Mouse (Mus musculus) liver, embryonic 16.5 days (tissue): Measurements from ENCODE around the gene Xrra1. TPM values are rescaled to one million over a fixed set of nuclear protein-coding genes. Genes with fewer than 3 reads are reported as not detected.

Source experiments
- ATAC-seq: fragments of 200-750 bp; cut with Nextera tagmentation; 2 replicates; pipeline ENCODE4 v1.8.0; 2017; ENCODE audit warnings: low read depth, mild to moderate bottlenecking, moderate number of reproducible peaks, moderate library complexity
- H3K27ac ChIP-seq: fragments of 300-500 bp; sonication (generic); 2 replicates; pipeline ENCODE4 v1.5.1; 2014; ENCODE audit warnings: mild to moderate bottlenecking, low read length
- H3K27me3 ChIP-seq: fragments of 300-500 bp; sonication (generic); 2 replicates; pipeline ENCODE4 v1.6.1; 2014; ENCODE audit warnings: low read depth, low read length, mixed read lengths; ENCODE audit not compliant: control insufficient read depth, insufficient read depth
- H3K36me3 ChIP-seq: fragments of 300-500 bp; sonication (generic); 2 replicates; pipeline ENCODE4 v1.6.1; 2014; ENCODE audit warnings: mild to moderate bottlenecking; ENCODE audit not compliant: control insufficient read depth, insufficient read depth
- H3K4me1 ChIP-seq: fragments of 300-500 bp; sonication (generic); 2 replicates; pipeline ENCODE4 v1.6.1; 2014; ENCODE audit warnings: low read depth, low read length, mixed read lengths; ENCODE audit not compliant: control insufficient read depth
- H3K4me2 ChIP-seq: fragments of 300-500 bp; sonication (generic); 2 replicates; pipeline ENCODE4 v1.6.1; 2014; ENCODE audit warnings: low read depth, low read length, mixed read lengths
- H3K4me3 ChIP-seq: fragments of 300-500 bp; sonication (generic); 2 replicates; pipeline ENCODE4 v1.5.1; 2014; ENCODE audit warnings: low read depth, mild to moderate bottlenecking, low read length
- H3K9ac ChIP-seq: fragments of 300-500 bp; sonication (generic); 2 replicates; pipeline ENCODE4 v1.6.1; 2014; ENCODE audit warnings: low read depth, low read length
- H3K9me3 ChIP-seq: fragments of 300-500 bp; sonication (generic); replicated peaks from 2 replicates; pipeline ENCODE4 v1.6.1; 2016; ENCODE audit warnings: low read length; ENCODE audit not compliant: control insufficient read depth
- WGBS: fragments of 180-500 bp; shearing (Covaris S2); extraction: QIAGEN DNeasy Blood & Tissue Kit; methylation state at CpG from one replicate; pipeline ENCODE4 v1.1.7; 2014; ENCODE audit not compliant: insufficient replicate concordance; 5-methylcytosine and 5-hydroxymethylcytosine counted together
- polyA plus RNA-seq: library from polyadenylated mRNA; unstranded; fragments of >200 nt; fragmentation: Nextera tagmentation; extraction: Ambion mirVana; gene quantifications from 2 replicates; pipeline ENCODE4 v1.2.1, GENCODE M21; 2015

Xrra1 gene
- polyA plus RNA-seq, 1 experiment from 2014 or later, result not detected

DNA sequence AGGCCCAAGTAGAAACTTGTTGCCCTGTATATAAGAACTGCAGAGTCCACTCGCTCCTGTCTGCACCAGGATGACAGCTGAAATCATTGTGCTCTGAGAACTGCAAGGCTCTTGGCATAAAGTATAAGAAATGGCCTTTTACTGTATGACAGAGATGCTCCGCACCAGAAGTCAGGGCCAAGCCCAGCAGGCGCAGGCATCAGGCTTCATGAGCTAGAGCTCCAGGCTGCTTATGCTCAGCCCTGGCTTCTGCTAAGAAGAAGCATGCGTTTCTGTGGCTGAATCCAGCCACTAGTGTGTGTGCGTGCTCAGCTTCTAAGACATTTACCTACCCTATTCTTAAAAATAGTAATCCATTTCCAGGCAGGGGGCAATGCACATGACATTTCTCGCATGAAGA, 35.6 kb downstream of the Xrra1 start:
- ATAC-seq, result no peak
- 73% methylated on average over 6 of the region's 6 CpGs for WGBS
- H3K4me2 ChIP-seq, result no peak overlapping the region
- no peaks in the 10 kb centered on the region for H3K9me3 ChIP-seq
- no peaks in the 10 kb centered on the region for H3K27me3 ChIP-seq
- no peaks in the 10 kb centered on the region for H3K36me3 ChIP-seq
- H3K4me1 ChIP-seq, result no peaks in the 10 kb centered on the region
- no peak overlapping the region for H3K9ac ChIP-seq
- H3K4me3 ChIP-seq, result no peak overlapping the region
- H3K27ac ChIP-seq, result no peak overlapping the region

DNA sequence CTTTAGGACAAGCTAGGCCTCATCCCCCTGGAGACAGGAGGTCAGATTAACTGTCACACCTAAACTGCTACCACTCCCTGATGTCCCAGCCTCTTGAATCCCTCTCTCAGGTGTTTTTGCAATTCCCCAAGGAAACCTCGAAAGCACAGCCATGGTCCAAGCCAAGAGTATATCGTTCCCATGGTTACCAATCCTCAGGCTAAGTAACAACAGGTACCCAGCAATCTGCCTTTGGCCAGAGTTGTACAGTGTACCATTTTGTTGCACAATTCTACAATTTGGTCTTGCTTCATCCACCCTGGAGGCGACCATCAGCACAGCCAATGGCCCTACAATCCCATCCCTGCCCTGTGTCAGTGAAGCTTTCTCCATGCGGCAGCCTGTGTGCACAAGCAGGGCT, 38.0 kb downstream of the Xrra1 start:
- Histone ChIP-seq H3K36me3 (no peaks in the 10 kb centered on the region), H3K27ac (no peak overlapping the region), H3K27me3 (no peaks in the 10 kb centered on the region), H3K4me3 (no peak overlapping the region), H3K4me2 (no peak overlapping the region), H3K9ac (no peak overlapping the region), H3K9me3 (no peaks in the 10 kb centered on the region), H3K4me1 (no peaks in the 10 kb centered on the region)
- ATAC-seq, result no peak
- 55% methylated on average over 4 of the region's 4 CpGs for WGBS

DNA sequence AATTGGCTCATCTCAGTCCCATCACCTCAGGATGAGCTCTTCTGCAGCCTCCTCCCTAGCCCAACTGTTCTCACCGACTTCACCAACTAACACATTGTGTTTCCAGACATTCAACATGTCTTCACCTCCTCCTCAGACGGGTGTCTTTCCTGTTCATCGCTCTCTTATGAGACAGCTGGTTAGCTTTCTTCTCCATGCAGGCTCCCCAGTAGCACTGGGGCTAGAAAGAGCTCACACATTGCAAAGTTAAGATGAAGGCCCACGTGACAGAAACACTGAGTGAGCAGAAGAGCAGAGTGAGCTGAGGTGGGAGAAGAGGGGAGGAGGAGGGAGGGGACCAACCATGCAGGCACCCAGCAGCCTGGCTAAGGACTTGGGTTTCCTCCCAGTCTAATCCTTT, 43.3 kb downstream of the Xrra1 start:
- no peak overlapping the region for H3K4me3 ChIP-seq
- peaks cover 3% of the 10 kb centered on the region; the same call in 1 of the 2 replicates for H3K4me1 ChIP-seq
- no peak overlapping the region for H3K4me2 ChIP-seq
- H3K36me3 ChIP-seq, result no peaks in the 10 kb centered on the region
- no peaks in the 10 kb centered on the region for H3K27me3 ChIP-seq
- no peak overlapping the region for H3K27ac ChIP-seq
- no peaks in the 10 kb centered on the region for H3K9me3 ChIP-seq
- WGBS, result 41% methylated on average over 4 of the region's 4 CpGs
- no peak overlapping the region for H3K9ac ChIP-seq
- ATAC-seq, result no peak

DNA sequence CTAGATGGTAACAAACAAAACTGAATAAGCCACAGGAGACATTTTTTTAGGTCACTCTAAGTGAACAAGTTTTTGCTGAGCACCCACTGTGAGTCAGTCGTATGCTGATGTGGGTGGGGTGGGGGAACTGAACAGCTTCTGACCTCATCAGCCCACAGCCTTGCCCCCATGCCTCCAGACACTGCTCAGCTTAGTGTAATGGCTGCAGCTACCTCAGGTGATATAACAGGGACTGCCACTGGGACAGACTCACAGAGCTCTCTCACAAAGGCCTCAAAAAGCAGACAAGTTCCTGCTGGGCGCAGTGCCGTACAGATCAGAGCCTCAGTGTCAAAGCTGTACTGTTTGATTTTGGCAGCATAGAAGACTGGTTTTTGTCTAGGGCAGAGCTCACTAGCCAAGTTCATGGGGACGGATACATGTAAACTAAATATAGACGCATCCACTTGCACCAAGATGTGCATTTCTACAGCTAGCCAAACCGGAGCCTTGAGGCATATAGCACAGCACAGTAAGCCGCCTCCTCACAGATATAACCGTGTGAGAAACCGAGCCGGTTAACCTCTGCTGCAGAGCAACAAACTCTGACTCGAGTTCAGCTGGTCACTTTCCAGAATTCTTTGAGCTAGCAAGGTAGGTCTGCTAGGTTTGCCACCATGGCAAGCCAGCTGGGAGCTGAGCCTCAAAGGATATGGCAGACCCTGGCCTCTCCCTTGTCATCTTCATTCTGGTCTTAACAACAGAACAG, 44.2 kb downstream of the Xrra1 start:
- H3K4me2 ChIP-seq, result no peak overlapping the region
- H3K4me3 ChIP-seq, result no peak overlapping the region
- H3K27me3 ChIP-seq, result no peaks in the 10 kb centered on the region
- H3K9ac ChIP-seq, result no peak overlapping the region
- H3K27ac ChIP-seq, result no peak overlapping the region
- no peak for ATAC-seq
- H3K4me1 ChIP-seq, result peaks cover 10% of the 10 kb centered on the region
- H3K36me3 ChIP-seq, result no peaks in the 10 kb centered on the region
- WGBS, result 71% methylated on average over 11 of the region's 11 CpGs
- H3K9me3 ChIP-seq, result no peaks in the 10 kb centered on the region

DNA sequence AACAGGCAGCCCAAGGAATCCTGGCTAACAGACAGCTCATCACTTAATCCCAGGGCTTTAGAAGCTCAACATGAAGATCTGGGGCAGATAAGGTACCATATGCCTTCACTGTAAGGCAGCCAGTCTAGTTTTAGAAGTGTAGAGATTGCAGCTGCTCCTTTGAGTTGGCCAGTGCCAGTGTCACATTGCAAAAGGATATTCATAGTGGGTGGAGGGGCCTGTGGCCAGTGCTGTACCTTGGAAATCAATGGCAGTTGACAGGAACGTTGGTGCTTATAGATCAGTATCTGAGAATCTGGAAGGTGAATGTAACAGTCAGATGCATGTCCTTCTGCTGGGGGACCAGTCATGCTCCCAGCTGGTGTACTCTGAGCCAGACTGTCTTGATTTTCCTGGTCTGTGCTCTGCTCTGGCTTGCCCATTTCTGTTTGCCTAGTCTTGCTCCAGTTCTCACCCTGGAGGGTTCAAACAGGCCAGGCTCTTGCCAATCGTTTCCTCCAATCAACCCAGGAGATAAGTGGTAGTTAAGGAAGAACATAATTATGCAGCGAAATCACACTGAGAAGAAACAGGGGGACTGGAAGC, 45.6 kb downstream of the Xrra1 start:
- Histone ChIP-seq H3K9ac (no peak overlapping the region), H3K4me1 (peaks cover 10% of the 10 kb centered on the region), H3K27ac (no peak overlapping the region), H3K4me2 (no peak overlapping the region), H3K4me3 (no peak overlapping the region), H3K36me3 (no peaks in the 10 kb centered on the region), H3K9me3 (no peaks in the 10 kb centered on the region), H3K27me3 (no peaks in the 10 kb centered on the region)
- no peak for ATAC-seq
- WGBS, result 13% methylated on average over 3 of the region's 3 CpGs

DNA sequence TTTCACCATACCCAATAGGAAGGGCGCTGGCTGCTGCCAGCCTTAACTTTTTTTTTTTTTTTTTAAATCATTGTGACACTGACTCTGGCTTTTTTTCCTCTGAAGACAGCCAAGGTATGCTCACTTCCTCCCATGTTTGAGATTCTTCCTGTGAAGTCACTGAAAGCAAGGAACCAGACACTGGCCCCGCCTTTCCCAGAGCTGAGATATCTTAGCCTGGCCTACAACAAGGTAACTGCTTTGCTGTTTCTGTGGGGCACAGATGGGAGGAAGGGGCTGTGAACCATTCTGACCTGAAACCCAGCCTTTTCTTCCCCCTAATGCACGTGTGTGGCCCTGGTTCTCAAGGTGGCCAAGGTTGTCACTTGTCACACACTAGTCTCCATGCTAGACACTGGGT, 47.4 kb downstream of the Xrra1 start:
- H3K36me3 ChIP-seq, result no peaks in the 10 kb centered on the region
- no peak for ATAC-seq
- H3K9me3 ChIP-seq, result no peaks in the 10 kb centered on the region
- H3K4me1 ChIP-seq, result peaks cover 10% of the 10 kb centered on the region
- no peak overlapping the region for H3K27ac ChIP-seq
- WGBS, result 55% methylated on average over 3 of the region's 3 CpGs
- H3K4me2 ChIP-seq, result no peak overlapping the region
- no peaks in the 10 kb centered on the region for H3K27me3 ChIP-seq
- H3K9ac ChIP-seq, result no peak overlapping the region
- no peak overlapping the region for H3K4me3 ChIP-seq

DNA sequence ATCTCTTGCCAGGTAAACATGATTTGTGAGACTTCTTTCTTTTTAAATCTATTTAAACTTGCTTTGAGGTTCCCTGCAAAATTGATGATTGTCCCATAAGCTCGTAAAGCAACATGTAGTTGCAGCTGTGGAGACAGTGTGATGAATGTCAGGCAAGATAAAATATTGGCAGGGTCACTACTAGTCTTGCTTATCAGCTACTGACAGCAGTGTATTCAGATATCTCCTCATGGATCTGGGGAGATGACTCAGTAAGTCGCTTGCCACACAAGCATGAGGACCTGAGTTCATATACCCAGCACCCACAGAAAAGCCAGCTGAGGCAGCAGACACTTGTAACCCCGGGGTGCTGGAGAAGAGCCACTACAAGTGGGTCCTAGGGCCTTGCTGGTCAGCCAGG, 48.5 kb downstream of the Xrra1 start:
- Histone ChIP-seq H3K4me3 (no peak overlapping the region), H3K4me2 (no peak overlapping the region), H3K9ac (no peak overlapping the region), H3K9me3 (no peaks in the 10 kb centered on the region), H3K27ac (no peak overlapping the region), H3K36me3 (no peaks in the 10 kb centered on the region), H3K27me3 (no peaks in the 10 kb centered on the region), H3K4me1 (peaks cover 10% of the 10 kb centered on the region)
- ATAC-seq, result peak; percentile 78
- 21% methylated on average over 3 of the region's 3 CpGs for WGBS

DNA sequence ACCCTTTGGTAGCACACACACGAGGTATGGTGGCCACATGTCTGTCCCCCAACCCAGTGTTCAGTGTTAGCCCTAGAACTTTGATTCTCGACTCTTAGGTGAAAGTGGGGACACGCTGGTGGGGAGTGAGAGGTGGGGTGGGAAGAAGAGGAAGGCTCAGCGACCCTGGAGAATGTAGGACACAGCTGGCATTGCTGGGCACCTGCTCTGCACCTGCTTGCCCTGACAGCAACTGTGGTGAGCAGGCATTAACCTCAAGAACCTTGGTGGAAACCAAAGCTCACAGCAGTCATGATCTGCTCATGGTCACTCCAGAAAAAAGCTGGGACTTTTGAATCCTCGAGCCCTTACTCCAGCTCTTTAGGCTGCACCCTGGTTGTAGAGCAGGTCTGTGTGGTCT, 52.1 kb downstream of the Xrra1 start:
- H3K9ac ChIP-seq, result no peak overlapping the region
- ATAC-seq, result no peak
- 58% methylated on average over 5 of the region's 5 CpGs for WGBS
- H3K36me3 ChIP-seq, result no peaks in the 10 kb centered on the region
- no peak overlapping the region for H3K4me2 ChIP-seq
- no peaks in the 10 kb centered on the region for H3K27me3 ChIP-seq
- H3K4me3 ChIP-seq, result no peak overlapping the region
- no peaks in the 10 kb centered on the region for H3K9me3 ChIP-seq
- H3K27ac ChIP-seq, result no peak overlapping the region
- H3K4me1 ChIP-seq, result peaks cover 10% of the 10 kb centered on the region

DNA sequence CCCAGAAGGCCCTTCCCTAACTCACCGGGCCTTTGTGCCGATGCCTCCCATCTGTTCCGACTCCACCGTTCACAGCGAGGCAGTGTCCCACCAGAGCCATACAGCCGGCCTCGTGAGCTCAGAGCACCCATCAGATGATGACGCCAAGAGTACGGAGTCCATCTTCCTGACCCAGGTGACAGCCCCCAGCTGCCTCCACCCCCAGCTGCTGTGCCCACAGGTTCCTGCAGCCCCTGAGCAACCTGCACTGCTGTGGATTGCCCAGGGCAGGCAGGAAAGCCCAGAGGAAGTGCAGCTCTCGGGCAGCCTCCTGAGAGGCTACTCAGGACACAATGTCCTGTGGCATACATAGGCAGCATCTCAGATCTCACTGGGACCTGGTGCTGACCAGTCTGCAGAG, 55.4 kb downstream of the Xrra1 start:
- no peak overlapping the region for H3K4me3 ChIP-seq
- 77% methylated on average over 10 of the region's 10 CpGs for WGBS
- peaks cover 19% of the 10 kb centered on the region for H3K27me3 ChIP-seq
- no peaks in the 10 kb centered on the region for H3K9me3 ChIP-seq
- H3K4me1 ChIP-seq, result no peaks in the 10 kb centered on the region
- no peak for ATAC-seq
- H3K27ac ChIP-seq, result no peak overlapping the region
- H3K36me3 ChIP-seq, result no peaks in the 10 kb centered on the region
- H3K4me2 ChIP-seq, result no peak overlapping the region
- H3K9ac ChIP-seq, result no peak overlapping the region
